Mouse (Mus musculus): ENCODE data around the gene Tpbgl.

Tpbgl gene

GRCm38 (mm10) chr7:99579491-99580190 lies 47.3 kb downstream of the Tpbgl start:
- DNase-seq (ENCODE audit: low spot score) = no peak

DNA sequence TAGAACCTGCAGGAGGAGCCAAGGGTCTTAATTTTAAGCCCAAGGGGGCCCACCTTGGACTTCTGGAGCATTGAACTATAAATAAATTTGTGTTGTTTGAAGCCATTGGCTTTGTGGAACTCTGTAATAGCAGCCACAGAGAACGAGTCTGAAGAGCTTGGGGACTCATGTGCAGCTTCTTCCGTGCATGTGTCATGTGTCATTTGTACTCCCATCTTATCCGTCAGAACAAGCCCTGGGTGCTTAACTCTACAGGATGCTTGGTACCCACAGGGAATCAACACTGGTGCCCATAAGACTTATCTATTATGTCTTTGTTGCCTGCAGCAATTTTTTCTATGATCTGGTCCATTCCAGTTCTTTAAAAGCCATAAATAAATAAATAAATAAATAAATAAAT lies 48.7 kb downstream of the Tpbgl start:
- no peak for DNase-seq (ENCODE audit: low spot score)
